Comparison of ENCODE assay signal across 20 mouse cellular contexts in genomic region chr11:101543533-101543932, GRCm38 (mm10). TPM values are rescaled to one million over a fixed set of nuclear protein-coding genes. Genes with fewer than 3 reads are reported as not detected.
DNase-seq lines count a peak whose midpoint lies in the region; ATAC-seq and TF ChIP-seq lines count a peak whose summit lies in the region.
"Had no signal": no experiment of that assay in that cellular context is flagged by ENCODE, and none has a peak within 500 bp of the region (broad histone marks: within the 10 kb centered on the region; RNA-seq: fewer than 3 reads in every experiment).

No protein-coding gene starts in this region.

- TF ChIP-seq CTCF in bone marrow macrophage, adult 2 months (IDR thresholded peaks at IDR 0.05; ENCODE audit: low read depth, low read length), result no peak

- no peak overlapping the region for H3K9ac ChIP-seq in liver, embryonic 16.5 days (ENCODE audit: low read depth, low read length)
- H3K9ac ChIP-seq: embryonic facial prominence, embryonic 15.5 days had no signal

- peak; percentile 19 for DNase-seq in adrenal gland, adult 2 months
- DNase-seq in adrenal gland, adult 8-10 months, result no peak
- no peak for DNase-seq in liver
- no peak for DNase-seq in heart, postnatal 4 days
- no peak for DNase-seq in right cerebral cortex, postnatal 25 days
- DNase-seq: gastrocnemius, adult 2 months; heart, postnatal 10 days; kidney, postnatal 10 days; midbrain, embryonic 14.5 days; spleen, adult 18-20 months; thymus, postnatal 36 days had no signal

- H3K4me2 ChIP-seq in liver, embryonic 16.5 days (ENCODE audit: low read depth, low read length), result no peak overlapping the region
- H3K4me2 ChIP-seq: embryonic facial prominence, embryonic 15.5 days had no signal

- H3K4me3 ChIP-seq in liver, embryonic 16.5 days (ENCODE audit: low read depth, low read length), result no peak overlapping the region
- peak overlapping the region; percentile 21 for H3K4me3 ChIP-seq in bone marrow macrophage, adult 2 months (ENCODE audit: insufficient read depth, low read length)
- H3K4me3 ChIP-seq: embryonic facial prominence, embryonic 15.5 days; gastrocnemius, adult 2 months had no signal

- H3K27ac ChIP-seq in liver, embryonic 16.5 days (ENCODE audit: low read length), result no peak overlapping the region
- H3K27ac ChIP-seq in bone marrow macrophage, adult 2 months (ENCODE audit: insufficient read depth, low read depth, low read length), result peak overlapping the region; percentile 82
- H3K27ac ChIP-seq: embryonic facial prominence, embryonic 15.5 days; gastrocnemius, adult 2 months; hindbrain, postnatal 0 days had no signal

- 74% methylated on average over 9 of the region's 9 CpGs for WGBS in liver, embryonic 16.5 days (ENCODE audit: insufficient replicate concordance)

- no peaks in the 10 kb centered on the region for H3K9me3 ChIP-seq in liver, embryonic 16.5 days (replicated peaks; ENCODE audit: control insufficient read depth, low read length)
- H3K9me3 ChIP-seq: embryonic facial prominence, embryonic 15.5 days had no signal

- no peaks in the 10 kb centered on the region for H3K4me1 ChIP-seq in liver, embryonic 16.5 days (ENCODE audit: control insufficient read depth, low read depth, low read length)
- H3K4me1 ChIP-seq in bone marrow macrophage, adult 2 months (ENCODE audit: control insufficient read depth, insufficient read depth, low read length), result peaks cover 17% of the 10 kb centered on the region
- H3K4me1 ChIP-seq: embryonic facial prominence, embryonic 15.5 days had no signal

- H3K36me3 ChIP-seq in liver, embryonic 16.5 days (ENCODE audit: control insufficient read depth, insufficient read depth), result peaks cover 26% of the 10 kb centered on the region

- TF ChIP-seq POLR2A in bone marrow macrophage, adult 2 months (IDR thresholded peaks at IDR 0.05; ENCODE audit: borderline replicate concordance, low read depth, low read length), result no peak

- no peaks in the 10 kb centered on the region for H3K27me3 ChIP-seq in liver, embryonic 16.5 days (ENCODE audit: control insufficient read depth, insufficient read depth, low read depth, low read length)
- H3K27me3 ChIP-seq: embryonic facial prominence, embryonic 15.5 days had no signal

- 0 out of 2 replicates have a peak, but pooled peaks have one; percentile 24 for ATAC-seq in liver, embryonic 16.5 days (ENCODE audit: low read depth)
- 0 out of 2 replicates have a peak, but pooled peaks have one; percentile 23 for ATAC-seq in megakaryocyte progenitor cell, adult 5-6 weeks (replicated peaks; ENCODE audit: poor library complexity)
- ATAC-seq: forebrain, embryonic 14.5 days; hindbrain, postnatal 0 days had no signal

RNA-seq across cellular contexts. Expression of gene Brca1, which starts 8.2 kb away (rescaled TPM):
- total RNA-seq in adrenal gland, adult 2 months (2021), result 1 to 10 TPM in 1 of 2 experiments, under 1 TPM in 1; 0.84 to 1.3 TPM
- polyA plus RNA-seq in adrenal gland, adult 2 months (2012; rRNA removed), result 0.11 and 0.20 TPM in 2 replicates
- total RNA-seq in adrenal gland, adult 8-10 months (2022), result 1 to 10 TPM; 1.0 to 3.0 (median 1.3) TPM
- 10.5 and 11.3 TPM in 2 replicates for polyA plus RNA-seq in liver, embryonic 16.5 days (2015; fragmentation: Nextera tagmentation; extraction: Ambion mirVana)
- 7.9 and 8.2 TPM in 2 replicates for polyA plus RNA-seq in bone marrow macrophage, adult 2 months (2012; ENCODE audit: insufficient read depth, insufficient read length, missing spikeins)
- total RNA-seq in megakaryocyte progenitor cell, adult 5-6 weeks (2015), result 25.1 and 31.4 TPM in 2 replicates
- total RNA-seq in megakaryocyte progenitor cell, adult 5-6 weeks (2017), result 36.0 and 47.2 TPM in 2 replicates
- 10 to 100 TPM; 10.6 to 10.9 TPM for total RNA-seq in heart, postnatal 4 days (2021)

RNA-seq across cellular contexts. Expression of gene Nbr1, which starts 8.4 kb away (rescaled TPM):
- total RNA-seq in adrenal gland, adult 2 months (2021), result 100 to 1,000 TPM; 130 to 134 TPM
- 121 and 141 TPM in 2 replicates for polyA plus RNA-seq in adrenal gland, adult 2 months (2012; rRNA removed)
- 100 to 1,000 TPM; 127 to 165 (median 149) TPM for total RNA-seq in adrenal gland, adult 8-10 months (2022)
- polyA plus RNA-seq in liver, embryonic 16.5 days (2015; fragmentation: Nextera tagmentation; extraction: Ambion mirVana), result 46.9 and 52.5 TPM in 2 replicates
- polyA plus RNA-seq in bone marrow macrophage, adult 2 months (2012; ENCODE audit: insufficient read depth, insufficient read length, missing spikeins), result 179 and 198 TPM in 2 replicates
- 28.1 and 33.7 TPM in 2 replicates for total RNA-seq in megakaryocyte progenitor cell, adult 5-6 weeks (2015)
- 40.9 and 46.7 TPM in 2 replicates for total RNA-seq in megakaryocyte progenitor cell, adult 5-6 weeks (2017)
- total RNA-seq in heart, postnatal 4 days (2021), result 100 to 1,000 TPM; 116 to 120 TPM

RNA-seq across cellular contexts. Expression of gene Tmem106a, which starts 38.5 kb away (rescaled TPM):
- 10 to 100 TPM; 14.4 to 17.0 TPM for total RNA-seq in adrenal gland, adult 2 months (2021)
- 25.1 and 28.6 TPM in 2 replicates for polyA plus RNA-seq in adrenal gland, adult 2 months (2012; rRNA removed)
- total RNA-seq in adrenal gland, adult 8-10 months (2022), result 10 to 100 TPM; 12.6 to 23.8 (median 18.7) TPM
- polyA plus RNA-seq in liver, embryonic 16.5 days (2015; fragmentation: Nextera tagmentation; extraction: Ambion mirVana), result 7.4 and 8.0 TPM in 2 replicates
- polyA plus RNA-seq in bone marrow macrophage, adult 2 months (2012; ENCODE audit: insufficient read depth, insufficient read length, missing spikeins), result 407 and 510 TPM in 2 replicates
- 2.7 and 3.7 TPM in 2 replicates for total RNA-seq in megakaryocyte progenitor cell, adult 5-6 weeks (2015)
- 1.2 and 5.0 TPM in 2 replicates for total RNA-seq in megakaryocyte progenitor cell, adult 5-6 weeks (2017)
- total RNA-seq in heart, postnatal 4 days (2021), result 1 to 10 TPM; 7.9 TPM

RNA-seq across cellular contexts. Expression of gene Gm11634, which starts 55.5 kb away (rescaled TPM):
- not detected for total RNA-seq in adrenal gland, adult 2 months (2021)
- not detected in 2 replicates for polyA plus RNA-seq in adrenal gland, adult 2 months (2012; rRNA removed)
- total RNA-seq in adrenal gland, adult 8-10 months (2022), result not detected
- polyA plus RNA-seq in liver, embryonic 16.5 days (2015; fragmentation: Nextera tagmentation; extraction: Ambion mirVana), result 0.15 TPM in 1 of 2 replicates, not detected in the other
- not detected in 2 replicates for polyA plus RNA-seq in bone marrow macrophage, adult 2 months (2012; ENCODE audit: insufficient read depth, insufficient read length, missing spikeins)
- not detected in 2 replicates for total RNA-seq in megakaryocyte progenitor cell, adult 5-6 weeks (2015)
- total RNA-seq in megakaryocyte progenitor cell, adult 5-6 weeks (2017), result not detected in 2 replicates
- not detected for total RNA-seq in heart, postnatal 4 days (2021)
- total RNA-seq: gastrocnemius, adult 2 months; heart, adult 8-10 months; heart, postnatal 10 days; hindbrain, postnatal 0 days; left cerebral cortex, postnatal 25 days had no signal
- polyA plus RNA-seq: embryonic facial prominence, embryonic 15.5 days; forebrain, embryonic 14.5 days; hindbrain, postnatal 0 days; midbrain, embryonic 14.5 days; stomach, embryonic 16.5 days had no signal
